Mouse (Mus musculus) thymus, postnatal 0 days (tissue): ENCODE measurements around the gene Rtn1. TPM values are rescaled to one million over a fixed set of nuclear protein-coding genes. Genes with fewer than 3 reads are reported as not detected.
A peak's percentile ranks its signal among the peaks of the same experiment; 100 is the strongest.

Source experiments
- DNase-seq: peaks from one replicate; pipeline ENCODE4 v3.0.0-alpha.2; 2015; ENCODE audit warnings: low spot score
- polyA plus RNA-seq: library from polyadenylated mRNA; unstranded; fragments of >200 nt; fragmentation: Nextera tagmentation; extraction: Ambion mirVana; gene quantifications from 2 replicates; pipeline ENCODE4 v1.2.1, GENCODE M21; 2015

The Rtn1 gene
- polyA plus RNA-seq, 1 experiment from 2014 or later, result 0.75 TPM

DNA sequence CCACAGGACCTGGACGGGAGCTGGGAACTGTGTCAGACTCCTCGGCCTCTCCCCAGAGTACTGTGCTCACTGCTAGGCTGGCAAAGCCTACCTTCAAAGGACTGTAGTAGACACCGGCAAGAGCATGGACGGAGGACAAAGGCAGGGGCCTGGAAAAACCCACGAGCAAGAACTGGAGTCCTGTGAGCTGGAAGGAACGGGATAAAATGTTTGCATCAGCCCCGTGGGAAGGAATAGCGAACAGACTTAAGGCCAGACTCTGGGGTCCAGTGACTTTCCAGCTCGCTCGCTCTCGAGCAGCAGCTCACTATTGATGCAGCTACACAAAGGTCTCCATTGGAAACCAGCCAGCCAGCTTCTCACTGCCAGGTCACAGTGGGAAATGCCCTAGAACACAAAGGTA lies 34.0 kb downstream of the Rtn1 start:
- no peak for DNase-seq

DNA sequence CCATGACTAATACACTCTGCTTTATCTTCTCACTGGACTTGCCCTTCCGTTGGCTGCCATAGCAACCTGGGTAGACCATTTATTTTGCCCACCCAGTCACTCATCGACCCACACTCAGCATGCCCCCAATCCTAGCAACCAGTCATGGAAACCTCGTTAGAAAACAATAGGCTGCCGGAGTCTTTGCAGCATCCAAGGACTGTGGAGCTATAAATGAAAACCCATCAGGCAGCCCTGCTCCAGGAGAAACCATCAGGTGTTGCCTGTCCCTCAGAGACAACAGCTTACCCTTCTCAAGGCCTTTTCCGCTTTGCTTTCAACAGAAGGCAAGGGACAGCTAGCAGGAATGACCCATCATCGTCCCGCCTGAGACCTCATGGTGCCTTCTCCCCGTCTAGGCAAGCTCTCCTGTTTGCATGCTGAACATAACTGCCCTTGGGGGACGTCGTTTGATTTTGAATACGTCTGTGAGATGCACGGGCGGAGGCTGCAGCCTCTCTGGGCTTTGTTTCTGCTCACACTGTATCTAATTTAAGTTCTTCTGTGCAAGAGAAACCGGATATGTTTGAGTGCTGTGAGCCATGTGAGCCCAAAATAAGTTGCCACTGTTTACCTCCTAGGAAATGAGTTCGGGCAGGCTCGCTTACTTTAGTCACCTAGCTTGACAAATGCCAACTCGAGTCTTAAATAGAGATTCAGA lies 34.8 kb downstream of the Rtn1 start:
- DNase-seq, result no peak

DNA sequence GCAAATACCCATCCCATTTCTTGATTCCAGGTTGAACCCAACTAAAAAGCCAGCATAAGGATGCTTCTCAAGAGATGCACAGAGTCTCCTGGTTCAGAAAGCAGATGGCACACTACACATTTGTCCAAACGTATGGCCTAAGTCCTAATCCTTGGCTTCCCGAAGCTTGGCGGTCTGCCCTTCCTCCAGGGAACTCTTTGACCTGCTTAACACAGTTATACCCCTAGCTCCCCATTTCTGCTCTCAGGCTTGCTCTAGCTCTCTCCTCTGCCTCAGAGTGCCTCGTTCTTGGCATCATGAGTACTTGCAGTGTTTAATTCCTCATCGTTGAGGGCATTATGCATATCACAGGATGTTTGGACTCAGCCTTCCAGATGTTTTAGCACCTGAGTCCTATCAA lies 38.8 kb downstream of the Rtn1 start:
- no peak for DNase-seq

DNA sequence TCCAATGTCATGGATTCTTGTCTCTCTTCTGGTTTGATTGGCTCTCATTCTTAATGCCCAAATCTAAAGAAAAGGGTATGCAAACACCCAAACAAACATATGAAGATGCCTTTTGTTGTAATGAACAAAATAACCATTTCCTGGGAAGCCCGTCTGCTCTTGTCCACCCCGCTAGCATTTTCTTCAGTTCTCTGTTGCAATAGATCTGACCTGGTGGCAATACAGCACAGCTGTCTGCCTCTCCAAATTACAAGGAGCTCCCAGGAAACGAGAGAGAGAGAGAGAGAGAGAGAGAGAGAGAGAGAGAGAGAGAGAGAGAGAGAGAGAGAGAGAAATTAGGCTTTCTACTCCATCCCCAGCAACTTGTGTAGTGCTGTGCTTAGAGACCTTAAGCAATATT lies 42.1 kb downstream of the Rtn1 start:
- no peak for DNase-seq

DNA sequence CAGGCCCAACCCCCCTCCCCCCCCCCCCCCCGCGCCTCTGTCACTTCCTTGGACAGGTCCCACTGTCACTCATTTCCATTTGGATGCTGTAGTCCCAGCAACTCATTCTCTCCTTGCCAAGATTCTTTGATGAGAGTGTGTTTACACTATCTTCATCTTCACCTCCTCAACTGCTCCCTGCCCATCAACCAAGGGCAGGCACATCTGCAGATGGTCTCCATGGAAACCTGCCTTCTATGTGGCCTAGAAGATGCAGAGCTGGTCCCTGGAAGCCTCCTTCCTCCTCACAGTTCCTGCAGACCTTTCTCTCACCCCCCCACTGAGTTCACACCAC lies 42.8 kb downstream of the Rtn1 start:
- no peak for DNase-seq

DNA sequence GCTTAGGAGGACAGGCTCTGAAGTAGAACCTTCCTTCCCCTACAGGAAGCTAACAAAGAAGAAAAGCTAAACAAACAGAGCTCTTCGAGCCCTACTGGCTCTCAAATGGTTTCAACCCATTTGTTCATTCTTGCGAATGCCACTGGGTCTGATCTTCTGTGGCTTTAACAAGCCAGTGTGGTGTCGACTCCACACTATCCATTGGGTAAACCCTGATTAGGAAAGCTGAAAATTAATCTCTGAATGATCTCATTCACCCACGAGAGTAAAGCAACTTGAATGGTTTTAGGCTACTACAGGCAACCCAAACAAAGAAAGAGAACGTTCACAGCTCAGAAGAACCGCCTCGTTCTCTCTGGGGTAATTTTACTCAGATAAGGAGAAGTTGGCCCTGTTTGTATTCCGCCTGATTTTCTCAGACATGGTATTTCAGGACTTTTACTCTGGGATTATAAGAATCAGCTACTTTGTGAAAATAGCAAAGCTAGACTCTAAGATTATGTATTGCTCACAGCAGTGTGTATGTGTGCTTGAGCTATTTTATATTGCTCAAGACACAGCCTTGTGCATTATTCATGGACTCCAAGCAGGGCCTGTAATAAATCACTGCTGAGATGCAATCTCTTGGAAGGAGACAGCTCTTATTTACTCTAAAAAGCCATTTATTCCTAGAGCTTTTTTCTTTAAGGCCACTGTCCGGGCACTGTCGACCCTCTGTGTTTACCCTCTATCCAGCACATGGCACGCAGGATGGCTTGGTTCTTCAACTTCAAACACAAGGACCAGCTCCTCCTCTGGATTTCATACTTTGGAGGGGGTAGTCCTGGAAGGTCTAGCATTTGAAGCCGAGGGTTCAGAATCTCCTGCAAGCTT lies 43.4 kb downstream of the Rtn1 start:
- DNase-seq, result no peak

DNA sequence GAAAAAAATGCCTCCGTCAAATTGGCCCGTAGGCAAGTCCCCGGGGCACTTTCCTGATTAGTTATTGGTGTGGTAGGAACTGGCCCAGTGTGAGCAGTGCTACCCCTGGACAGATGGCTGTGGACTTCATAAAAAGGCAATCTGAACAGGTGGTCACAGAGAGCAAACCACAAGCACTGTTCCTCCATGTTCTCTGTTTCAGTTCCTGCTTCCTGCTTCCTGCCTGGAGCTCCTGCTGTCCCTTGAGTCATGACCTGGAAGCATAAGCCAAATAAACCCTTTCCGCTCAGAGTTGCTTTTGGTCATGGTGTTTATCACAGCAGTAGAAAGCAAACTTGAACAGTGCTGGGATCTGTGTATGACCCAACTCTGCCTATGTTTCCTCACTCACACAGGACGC lies 44.3 kb downstream of the Rtn1 start:
- DNase-seq, result no peak

DNA sequence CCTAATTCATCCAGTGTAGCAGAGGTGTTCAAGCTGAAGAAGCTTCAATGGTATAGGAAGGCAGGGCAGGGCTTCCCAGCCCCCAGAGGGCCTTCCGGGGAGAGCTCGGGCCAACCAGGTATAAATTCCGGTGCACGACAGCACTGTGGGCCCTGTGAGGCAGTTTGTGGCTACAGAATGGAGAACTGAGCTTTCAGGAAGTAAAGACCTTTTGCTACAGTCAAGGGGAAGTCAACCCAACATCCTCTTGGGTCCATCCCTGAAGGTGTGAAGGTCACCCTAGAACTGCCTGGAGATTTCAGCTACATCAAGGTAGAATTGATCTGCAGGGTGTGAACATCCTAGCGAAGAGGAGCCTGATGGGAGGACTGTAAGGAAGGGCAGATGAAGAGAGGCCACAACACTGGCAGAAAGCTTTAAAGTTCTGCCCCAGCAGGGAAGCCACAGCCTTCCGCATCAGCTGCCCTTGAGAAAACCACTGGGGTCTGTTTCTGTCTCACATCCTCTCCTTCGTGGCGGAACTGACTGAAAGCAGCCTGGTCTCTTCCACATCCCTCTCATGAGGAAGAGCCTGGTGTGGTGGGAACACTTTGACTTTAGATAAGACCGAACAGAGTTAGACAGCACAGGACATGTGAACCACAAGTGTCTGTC lies 47.0 kb downstream of the Rtn1 start:
- DNase-seq, result peak; percentile 30

DNA sequence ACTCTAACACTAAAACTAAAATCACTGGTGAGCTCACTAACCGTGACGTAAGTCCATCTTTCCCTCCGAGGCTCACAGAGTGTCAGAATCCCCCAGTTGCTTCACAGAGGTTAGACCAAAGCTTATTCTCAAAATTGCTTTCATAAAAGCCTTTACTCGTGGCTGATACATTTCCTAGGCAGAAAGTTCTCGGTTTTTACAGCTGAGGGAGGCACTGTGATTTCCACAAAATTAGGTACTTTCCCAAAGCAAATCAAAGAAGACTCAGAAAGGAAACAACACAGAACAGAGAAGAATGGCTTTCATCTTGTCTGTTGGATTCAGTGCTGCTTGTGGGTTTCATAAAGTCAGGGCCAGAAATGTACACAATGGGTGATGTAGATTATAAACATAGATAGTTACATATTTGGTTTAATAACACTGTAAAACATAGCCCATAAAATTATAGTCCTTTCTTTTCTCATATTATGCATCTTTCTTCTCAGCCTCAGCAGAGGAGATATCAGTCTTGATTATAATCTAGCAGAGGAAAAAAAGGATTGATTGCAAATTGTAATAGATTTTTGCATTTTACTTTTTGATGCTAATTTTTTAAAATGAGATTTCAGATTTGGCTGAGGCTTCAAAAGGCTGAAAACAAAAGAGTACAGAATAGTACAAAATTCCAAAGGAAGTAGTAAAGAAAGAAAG lies 47.8 kb downstream of the Rtn1 start:
- DNase-seq, result no peak

DNA sequence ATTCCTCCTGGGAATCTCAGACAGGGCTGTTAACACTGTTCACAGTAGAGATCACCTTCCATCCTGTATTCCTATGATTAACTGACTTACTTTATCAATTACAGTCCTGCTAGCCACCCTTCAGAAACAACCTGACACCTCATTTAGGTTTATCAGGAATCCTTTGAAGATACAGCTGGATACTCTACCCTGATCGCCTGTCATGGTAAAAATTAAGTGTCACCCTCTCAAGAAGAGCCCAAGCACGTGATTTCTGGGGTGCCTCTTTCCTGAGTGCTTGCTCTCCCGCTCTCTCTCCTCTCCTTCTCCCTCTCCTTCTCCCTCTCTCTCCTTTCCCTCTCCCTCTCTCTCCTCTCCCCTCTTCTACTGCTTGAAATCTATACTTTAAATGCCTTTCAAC lies 49.0 kb downstream of the Rtn1 start:
- DNase-seq, result no peak

DNA sequence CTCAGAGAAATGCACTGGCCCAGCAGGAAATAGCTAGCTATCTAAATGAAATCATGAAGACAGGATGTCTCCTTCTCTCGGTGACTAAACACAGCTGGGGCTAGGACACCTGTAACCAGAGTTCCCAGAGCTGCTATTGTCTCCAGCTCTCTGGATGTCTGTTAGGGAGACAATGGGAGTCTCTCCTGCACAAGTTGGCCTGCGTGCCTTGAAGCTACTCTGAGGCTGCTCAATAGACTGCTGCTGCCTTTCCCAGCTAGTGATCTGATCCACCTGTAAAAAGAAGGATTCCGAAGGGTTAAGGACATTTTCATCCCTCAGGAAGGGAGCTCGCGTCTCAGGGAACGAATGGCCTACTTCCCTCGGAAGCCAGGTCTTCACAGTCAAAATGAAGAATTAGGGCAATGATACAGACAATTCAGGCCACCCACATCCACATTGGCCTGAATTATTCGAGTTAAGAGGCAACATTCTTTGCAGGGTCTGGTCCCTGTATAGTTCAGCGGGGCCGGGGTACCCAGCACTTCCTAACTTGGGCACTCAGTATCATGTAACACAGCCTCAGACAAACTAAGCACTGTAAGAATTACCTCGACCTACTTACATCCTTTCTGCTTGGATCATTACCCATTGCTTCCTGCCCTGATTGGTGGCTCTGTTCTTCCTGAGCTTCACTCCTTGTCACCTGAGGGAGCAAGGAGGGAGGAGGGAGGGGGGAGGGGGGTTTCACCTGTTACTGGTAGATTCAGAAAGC lies 51.0 kb downstream of the Rtn1 start:
- no peak for DNase-seq

DNA sequence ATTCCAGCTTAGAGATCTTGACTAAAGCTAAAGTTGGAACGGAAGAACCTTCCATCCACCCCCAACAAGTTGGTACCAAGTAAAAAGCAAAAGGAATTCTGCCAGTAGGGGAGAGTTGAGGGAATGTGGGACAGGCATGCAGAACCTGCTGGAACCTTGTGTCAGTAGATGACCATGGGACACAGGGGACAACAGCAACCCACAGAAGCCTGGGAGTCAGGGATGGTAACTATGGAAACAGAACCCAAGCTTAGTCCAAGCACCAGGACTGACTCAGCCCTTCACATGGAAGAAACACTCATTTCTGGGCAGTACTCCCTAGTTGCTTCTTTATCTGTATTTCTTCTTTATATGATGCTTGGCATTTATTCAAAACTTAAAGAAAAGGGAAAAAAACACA lies 54.6 kb downstream of the Rtn1 start:
- no peak for DNase-seq

DNA sequence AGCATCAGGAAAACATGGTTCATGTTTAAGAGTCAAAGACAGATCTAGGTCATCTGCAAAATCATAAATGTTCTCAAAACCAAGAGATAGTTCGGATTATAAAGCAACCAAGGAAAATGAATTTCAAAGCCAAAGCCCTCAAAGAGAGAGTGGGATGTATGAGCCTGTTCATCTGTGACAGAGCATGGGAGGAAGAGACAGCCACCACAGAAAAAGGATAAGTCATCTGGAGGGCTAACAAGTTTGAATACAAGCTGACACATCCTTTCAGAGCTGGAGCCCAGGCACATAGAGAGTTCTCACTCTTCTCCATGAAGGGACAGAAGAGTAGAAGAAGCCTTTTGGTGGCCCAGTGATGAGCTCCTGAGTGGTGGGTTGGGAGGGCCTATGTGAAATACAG lies 55.3 kb downstream of the Rtn1 start:
- DNase-seq, result no peak

DNA sequence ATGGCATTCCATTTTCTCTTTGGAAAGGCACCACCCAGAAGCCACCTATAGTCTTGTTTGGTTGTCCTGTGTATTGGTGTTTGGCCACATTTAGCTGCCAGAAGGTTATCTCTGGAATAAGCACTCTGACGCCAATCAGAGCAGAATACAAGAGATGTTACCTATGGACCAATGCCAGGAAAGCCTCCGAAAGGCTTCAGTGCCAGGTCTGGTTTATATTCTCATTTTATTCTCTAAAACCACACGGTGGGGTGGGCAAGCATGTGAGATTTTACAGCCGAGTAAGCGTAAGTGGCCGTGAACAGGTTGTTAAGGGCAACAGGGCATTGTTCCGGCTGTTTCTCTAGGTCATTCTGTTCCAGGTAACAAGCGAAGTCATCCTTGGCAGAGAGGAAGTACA lies 60.3 kb downstream of the Rtn1 start:
- no peak for DNase-seq

DNA sequence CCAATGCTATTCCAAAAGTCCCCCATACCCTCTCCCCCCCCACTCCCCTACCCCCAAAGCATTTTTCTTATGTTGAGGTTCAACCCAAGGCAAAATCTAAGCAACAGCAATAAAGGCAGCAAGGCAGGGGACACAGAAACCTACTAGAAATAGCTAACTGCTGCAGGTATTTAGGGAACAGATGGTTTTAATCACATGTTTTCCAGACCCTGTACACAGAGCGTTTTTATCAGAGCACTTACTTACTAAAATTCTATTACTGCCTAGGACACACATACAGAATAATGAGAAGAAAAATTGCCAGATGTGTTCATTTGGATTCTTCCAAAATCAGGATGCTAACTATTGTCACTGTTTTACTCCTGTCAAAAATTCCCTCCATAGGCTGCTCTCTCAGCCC lies 61.7 kb downstream of the Rtn1 start:
- DNase-seq, result no peak

DNA sequence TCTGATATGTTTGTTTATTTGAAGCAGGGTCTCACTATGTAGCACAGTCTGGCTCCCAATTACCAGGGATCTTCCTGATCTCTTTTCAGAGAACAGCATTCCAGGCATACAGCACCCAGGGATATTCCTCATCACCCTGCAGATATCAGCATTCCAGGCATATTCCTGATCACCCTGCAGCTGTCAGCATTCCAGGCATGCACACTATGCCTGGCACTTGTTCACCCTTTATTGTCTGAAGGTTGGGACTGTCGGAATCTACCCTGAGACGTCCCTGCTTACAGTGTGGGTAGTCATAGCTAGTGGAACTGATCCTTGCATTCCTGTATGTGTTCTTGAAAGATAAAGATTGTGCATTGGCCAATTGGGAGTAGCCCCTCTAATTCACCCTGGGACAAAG lies 65.2 kb downstream of the Rtn1 start:
- no peak for DNase-seq

DNA sequence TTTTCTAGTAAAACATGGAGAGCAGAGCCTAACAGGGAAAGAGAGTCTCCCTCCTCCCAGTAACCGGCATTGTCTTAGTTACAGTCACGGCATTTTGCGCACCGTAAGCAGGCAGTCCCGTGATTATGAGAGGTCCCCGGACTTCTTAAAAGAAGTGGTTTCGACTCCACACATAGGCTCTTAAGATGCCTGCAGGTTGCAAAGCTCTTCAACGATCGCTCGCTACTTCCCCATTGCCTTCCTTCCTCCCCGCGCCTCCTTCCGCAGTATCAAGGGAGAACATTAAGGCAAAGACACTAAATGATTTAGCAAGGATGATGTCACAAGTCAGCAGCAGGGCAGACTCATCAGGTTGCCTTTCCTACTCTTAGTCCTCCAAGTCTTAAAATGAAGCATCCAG lies 72.8 kb downstream of the Rtn1 start:
- no peak for DNase-seq

DNA sequence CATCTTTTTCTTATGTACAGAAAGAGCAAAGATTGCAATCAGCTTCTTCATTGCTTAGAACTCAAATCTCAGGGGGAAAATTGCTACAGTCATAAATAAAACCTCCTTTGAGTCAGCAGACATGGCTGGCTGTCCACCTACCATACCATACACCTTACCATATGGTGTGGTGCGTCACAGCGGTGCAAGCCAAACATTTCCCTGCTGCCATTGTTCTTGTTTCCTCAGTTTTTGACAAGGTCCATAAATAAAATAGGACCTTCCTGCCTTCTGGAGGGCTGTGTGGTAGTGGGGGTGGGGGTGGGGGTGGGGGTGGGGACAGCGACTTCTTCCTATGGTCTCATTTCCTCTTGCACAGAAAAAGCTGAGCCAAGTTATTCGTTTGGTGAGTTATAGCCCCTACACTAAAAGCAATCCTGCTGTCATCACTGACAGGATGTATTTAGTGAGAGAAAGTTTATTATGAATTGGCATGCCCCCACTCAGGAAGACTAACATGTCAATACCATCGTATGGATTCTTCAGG lies 76.3 kb downstream of the Rtn1 start:
- DNase-seq, result no peak

DNA sequence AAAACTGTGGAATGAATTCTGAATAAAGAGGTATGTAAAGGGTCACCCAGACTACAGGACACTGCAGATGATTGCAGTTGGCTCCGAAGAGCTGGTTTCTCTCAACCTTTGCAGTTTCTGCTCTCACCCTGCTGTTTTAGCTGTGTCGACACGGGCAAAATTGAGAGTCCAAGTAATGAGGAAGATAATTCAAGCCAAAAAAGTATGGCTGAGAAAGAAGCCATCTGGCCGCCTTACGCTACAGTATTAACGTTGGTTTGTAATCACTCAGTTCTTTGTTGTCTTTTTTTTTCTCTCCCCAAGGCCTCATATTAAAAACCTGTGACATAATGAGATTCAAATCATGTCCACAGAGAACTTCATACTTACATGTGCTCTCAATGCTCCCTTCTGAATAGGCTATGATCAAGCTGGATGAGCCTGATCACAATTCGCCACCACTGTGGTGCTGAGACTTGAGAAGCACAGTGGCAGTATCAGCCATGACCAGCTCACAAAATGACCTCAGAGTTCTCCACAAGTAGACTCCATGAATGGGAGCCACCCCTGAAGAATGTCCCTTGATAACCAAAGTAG lies 76.9 kb downstream of the Rtn1 start:
- no peak for DNase-seq

DNA sequence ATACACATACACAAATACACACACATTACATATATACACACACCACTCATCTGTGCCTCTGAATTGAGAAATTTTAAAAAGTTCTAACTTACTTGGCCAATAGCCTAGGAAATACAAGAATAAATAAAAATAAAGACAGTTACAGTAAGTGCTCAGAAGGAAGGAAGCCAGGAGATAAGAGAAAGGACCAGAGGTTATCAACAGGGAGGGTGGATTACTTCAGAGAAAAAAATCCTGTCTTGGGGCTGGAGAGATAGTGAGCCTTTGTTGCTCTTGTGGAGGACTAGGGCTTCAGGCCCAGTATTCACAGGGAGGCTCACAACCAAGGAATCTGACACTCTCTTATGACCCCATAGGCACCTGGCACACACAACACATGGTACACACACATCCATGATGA lies 82.8 kb downstream of the Rtn1 start:
- DNase-seq, result no peak

DNA sequence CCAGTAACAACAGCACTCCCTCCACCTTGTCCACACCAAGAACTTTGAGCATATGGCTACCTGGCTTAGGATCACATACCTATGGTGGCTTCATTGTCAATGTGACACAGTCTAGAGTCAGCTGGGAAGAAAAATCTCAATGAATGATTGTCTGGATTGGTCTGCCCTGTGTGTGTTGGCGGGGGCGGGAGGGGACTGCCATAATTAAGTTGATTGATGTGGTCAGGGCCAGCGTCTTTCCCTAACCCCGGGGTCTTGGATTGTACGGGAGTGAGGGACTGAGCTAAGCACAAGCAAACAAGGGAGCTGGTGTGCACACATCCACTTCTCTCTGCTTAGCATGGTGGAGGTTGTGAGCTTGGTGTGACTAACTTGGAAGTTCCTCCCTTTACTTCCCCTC lies 83.8 kb downstream of the Rtn1 start:
- DNase-seq, result no peak
